Mouse (Mus musculus) bone marrow macrophage, adult 2 months (primary cell): ENCODE data around the gene Egflam. TPM values are rescaled to one million over a fixed set of nuclear protein-coding genes. Genes with fewer than 3 reads are reported as not detected.

ENCODE experiments used
- H3K27ac ChIP-seq: 2 replicates; pipeline ENCODE4 v1.5.1; 2012; ENCODE audit warnings: low read depth, low read length; ENCODE audit not compliant: insufficient read depth
- H3K4me1 ChIP-seq: 2 replicates; pipeline ENCODE4 v1.6.1; 2012; ENCODE audit warnings: low read length; ENCODE audit not compliant: control insufficient read depth, insufficient read depth
- H3K4me3 ChIP-seq: 2 replicates; pipeline ENCODE4 v1.5.1; 2012; ENCODE audit warnings: mild to moderate bottlenecking, low read length, moderate library complexity; ENCODE audit not compliant: insufficient read depth
- CTCF ChIP-seq: IDR thresholded peaks from 2 replicates; pipeline ENCODE4 v1.5.1; 2012; ENCODE audit warnings: low read depth, mild to moderate bottlenecking, low read length, moderate library complexity
- POLR2A ChIP-seq: IDR thresholded peaks from 2 replicates; pipeline ENCODE4 v1.6.1; 2012; ENCODE audit warnings: mild to moderate bottlenecking, low read depth, low read length, borderline replicate concordance
- polyA plus RNA-seq: library from polyadenylated mRNA; stranded (reverse); fragments of >200 nt; gene quantifications from 2 replicates; pipeline ENCODE4 v1.2.4, GENCODE M21; 2012; ENCODE audit not compliant: missing spikeins, insufficient read depth, insufficient read length

The Egflam gene
- polyA plus RNA-seq, 1 experiment = not detected

DNA sequence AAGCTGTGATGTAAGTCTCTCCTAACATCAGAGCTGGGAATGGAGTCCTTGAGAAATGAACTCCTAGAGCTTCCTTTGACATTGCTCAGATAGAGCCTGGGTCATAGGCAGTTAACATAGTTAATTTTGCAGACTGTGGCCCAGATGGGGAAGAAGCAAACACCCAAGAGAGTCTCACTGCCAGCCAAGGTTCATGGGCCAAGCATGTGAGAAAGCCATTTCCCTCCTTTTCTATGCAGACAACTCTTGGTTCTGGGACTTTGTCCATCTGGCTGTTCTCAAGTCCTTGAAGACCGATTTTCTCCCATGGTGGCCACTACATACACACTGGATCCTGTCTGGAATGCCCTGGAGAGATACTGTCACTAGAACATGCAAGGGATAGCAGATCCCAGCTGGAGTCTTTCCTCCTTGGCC is 45.6 kb downstream of the Egflam start:
- no peak overlapping the region for H3K27ac ChIP-seq
- H3K4me1 ChIP-seq = no peaks in the 10 kb centered on the region
- no peak for TF ChIP-seq CTCF
- no peak for TF ChIP-seq POLR2A
- H3K4me3 ChIP-seq = no peak overlapping the region

DNA sequence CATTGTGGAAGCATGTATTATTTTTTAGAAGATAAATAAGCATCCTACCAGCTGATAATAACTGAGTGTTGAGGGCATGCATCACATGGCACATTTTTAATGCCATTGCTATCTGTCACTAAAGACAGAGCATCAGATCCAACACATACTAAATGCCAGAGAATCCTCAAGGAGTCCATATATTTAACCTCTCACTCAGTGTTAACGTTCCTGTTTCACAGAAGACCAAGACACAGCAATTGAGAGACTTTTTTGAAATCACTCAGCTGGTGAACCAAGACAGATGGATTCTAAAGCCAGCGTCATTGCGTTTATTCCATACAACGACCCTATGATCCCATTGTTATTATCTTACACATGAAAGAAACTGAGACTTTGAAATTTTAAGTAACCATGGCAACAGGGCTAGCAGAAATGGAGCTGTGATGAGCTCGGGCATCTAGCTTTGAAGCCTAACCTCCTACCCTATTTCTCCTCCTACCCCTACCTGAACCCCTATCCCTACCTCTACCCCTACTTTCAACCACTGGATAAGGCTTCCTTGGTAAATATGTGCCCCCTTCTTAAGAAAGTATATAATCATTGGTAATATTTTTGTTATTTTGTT is 57.4 kb downstream of the Egflam start:
- H3K27ac ChIP-seq = no peak overlapping the region
- no peak overlapping the region for H3K4me3 ChIP-seq
- no peaks in the 10 kb centered on the region for H3K4me1 ChIP-seq
- TF ChIP-seq CTCF (no peak), POLR2A (no peak)

DNA sequence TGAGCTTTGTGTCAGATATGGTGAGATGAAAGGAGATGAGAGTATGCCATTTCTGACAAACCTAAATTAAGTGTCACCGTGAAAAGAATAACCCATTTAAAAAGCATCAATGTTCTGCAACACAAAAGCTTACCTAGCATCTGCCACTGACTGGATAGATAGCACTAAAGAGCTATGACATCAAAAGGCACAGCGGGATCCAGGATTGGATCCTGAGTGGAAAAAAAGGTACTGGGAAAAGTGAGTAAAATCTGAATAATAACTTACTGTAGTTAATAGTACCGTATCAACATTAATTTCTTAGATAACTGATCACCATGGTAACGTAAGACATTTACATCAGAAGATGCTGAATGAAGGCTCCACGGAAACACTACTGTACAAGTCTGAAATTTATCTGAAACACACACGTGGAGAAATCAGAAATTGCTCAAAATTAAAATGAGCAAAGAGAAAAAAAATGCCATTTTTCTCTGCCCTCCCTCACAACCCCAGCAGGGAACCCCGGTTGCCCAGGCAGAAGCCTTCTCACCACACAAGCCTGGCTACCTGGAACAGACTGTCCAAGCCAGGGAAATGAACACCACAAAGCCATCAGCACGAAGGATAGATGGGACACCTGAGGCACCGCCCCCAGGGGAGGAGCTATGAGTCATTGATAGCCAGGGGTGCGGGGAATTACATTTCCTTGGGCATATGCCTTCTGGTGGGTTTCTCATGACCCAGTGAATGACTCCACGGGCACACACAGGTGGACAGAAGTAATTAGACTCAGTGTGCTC is 63.5 kb downstream of the Egflam start:
- Histone ChIP-seq H3K27ac (no peak overlapping the region), H3K4me1 (no peaks in the 10 kb centered on the region), H3K4me3 (no peak overlapping the region)
- TF ChIP-seq CTCF = no peak
- TF ChIP-seq POLR2A = no peak

DNA sequence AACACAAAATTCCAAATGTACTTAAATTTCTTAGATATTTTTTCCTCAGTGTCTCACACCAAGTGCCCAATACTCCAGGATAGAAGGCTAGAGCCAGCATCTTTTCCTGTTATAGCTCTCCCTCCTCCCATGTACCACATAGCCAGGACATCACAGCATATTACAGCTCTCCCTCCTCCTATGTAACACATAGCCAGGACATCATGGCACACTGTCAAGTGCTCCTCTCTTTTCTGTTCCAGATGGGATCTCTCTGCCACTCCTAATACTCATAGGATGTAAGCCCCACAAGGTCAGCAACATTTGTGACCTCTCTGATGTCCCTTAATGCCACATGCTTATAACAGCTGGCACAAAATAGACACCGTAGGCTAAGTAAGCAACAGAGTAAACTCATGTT is 65.3 kb downstream of the Egflam start:
- TF ChIP-seq POLR2A (no peak), CTCF (no peak)
- no peak overlapping the region for H3K4me3 ChIP-seq
- no peaks in the 10 kb centered on the region for H3K4me1 ChIP-seq
- no peak overlapping the region for H3K27ac ChIP-seq

DNA sequence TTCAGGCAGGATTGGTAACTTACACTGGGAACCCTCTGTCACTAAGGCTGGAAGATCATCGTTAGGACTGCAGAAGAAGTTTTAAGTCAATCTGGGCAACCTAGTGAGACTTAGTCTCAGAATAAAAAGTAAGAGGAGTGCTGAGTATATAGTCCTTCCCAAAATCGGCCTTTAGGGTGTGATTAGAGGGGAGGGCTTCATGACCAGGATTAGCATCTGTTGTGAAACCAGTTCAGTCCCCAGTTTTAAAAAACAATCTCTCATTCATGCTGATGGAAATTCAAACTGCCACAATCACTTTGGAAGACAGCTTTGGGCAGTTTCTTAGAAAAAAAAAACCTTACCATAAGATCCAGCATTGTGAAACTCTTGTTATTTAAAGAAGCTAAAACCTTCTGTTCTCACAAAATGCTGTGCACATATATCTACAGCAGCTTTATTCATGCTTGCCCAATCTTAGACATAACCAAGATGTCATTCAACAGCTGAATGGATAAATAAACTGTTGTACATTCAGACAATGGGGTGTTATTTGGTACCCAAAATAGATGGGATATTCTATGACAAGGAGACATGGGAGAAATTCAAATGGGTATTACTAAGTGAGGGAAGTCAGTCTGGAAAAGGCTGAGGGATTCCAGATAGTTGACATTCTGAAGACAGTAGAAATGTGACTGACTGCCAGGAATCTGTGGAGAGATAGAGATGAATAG is 75.4 kb downstream of the Egflam start:
- TF ChIP-seq CTCF = no peak
- TF ChIP-seq POLR2A = no peak
- H3K4me1 ChIP-seq = no peaks in the 10 kb centered on the region
- no peak overlapping the region for H3K4me3 ChIP-seq
- no peak overlapping the region for H3K27ac ChIP-seq

DNA sequence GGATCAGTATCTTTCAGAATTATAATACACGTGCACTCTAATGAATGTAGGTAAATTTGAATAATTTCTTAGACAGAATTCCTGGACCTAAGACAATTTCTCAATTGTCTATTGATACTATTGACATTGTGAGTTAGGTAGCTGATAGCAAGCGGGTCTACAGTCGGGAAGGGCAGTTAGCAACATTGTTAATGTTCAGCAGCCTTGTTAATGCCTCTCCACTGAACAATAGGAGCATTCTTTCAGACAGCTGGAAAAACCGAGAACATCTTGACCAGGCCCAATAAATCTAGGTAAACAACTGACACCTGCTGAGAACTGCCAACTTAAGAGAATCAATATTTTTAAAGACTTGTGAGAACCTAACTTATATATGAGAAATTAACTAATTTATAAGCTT is 77.3 kb downstream of the Egflam start:
- no peak overlapping the region for H3K4me3 ChIP-seq
- no peak for TF ChIP-seq CTCF
- TF ChIP-seq POLR2A = no peak
- no peaks in the 10 kb centered on the region for H3K4me1 ChIP-seq
- no peak overlapping the region for H3K27ac ChIP-seq

DNA sequence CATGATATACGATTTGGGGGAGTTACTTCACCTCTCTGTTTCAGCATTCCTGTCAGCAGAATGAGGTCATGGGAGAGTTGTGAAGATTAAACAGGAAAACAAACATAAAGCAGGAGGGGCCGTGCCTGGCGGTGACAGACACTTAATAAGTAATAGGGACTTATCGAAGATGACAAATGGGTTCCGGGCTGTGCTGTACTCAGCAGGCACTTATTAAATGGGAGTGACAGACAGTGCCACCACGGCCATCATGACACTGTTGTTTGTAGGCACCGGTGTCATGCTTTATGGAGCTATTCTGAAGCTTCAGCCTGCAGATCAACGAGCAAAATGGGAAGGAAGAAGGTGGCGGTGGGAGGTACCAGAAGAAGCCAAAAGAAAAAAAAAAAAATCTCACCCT is 82.7 kb downstream of the Egflam start:
- no peak for TF ChIP-seq CTCF
- TF ChIP-seq POLR2A = no peak
- H3K4me1 ChIP-seq = no peaks in the 10 kb centered on the region
- no peak overlapping the region for H3K27ac ChIP-seq
- no peak overlapping the region for H3K4me3 ChIP-seq

DNA sequence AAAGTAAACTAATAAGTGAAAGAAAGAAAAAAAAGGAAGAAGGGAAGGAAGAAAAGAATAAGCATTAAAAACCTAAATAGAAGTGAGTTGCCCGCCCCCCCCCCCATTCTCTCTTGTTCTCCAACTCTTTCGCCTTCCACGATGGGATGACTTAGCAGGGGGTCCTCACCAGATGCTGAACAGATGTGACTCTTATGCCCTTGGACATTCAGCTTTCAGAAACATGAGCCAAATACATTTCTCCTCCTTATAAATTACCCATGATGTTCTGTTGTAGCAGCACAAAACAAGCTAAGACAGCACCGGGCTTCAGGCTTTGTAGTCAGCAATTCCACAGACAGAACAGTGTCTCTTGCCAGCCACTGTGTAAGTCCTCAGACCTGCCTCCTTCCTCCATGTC is 89.5 kb downstream of the Egflam start:
- Histone ChIP-seq H3K27ac (no peak overlapping the region), H3K4me3 (no peak overlapping the region), H3K4me1 (no peaks in the 10 kb centered on the region)
- TF ChIP-seq CTCF (no peak), POLR2A (no peak)

DNA sequence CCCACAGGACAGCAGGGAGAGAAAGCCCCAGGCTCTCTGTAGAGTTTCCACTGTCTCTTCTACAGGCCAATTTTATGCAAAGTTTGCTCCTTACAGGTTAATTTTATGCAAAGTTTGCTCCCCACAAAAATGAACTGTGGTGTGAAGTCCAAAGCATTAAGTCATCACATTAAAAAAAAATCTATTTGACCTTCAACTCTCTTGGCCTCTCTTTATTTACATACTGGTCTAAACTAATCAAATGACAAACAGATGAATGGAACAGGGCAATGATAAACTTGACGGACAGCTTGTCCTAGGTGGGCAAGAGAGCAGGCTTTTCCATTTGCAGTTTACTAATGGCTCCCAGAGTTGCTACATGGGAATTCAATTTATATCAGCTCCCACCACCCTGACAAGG is 98.3 kb downstream of the Egflam start:
- no peak overlapping the region for H3K4me3 ChIP-seq
- TF ChIP-seq CTCF = no peak
- no peak for TF ChIP-seq POLR2A
- H3K4me1 ChIP-seq = no peaks in the 10 kb centered on the region
- no peak overlapping the region for H3K27ac ChIP-seq

DNA sequence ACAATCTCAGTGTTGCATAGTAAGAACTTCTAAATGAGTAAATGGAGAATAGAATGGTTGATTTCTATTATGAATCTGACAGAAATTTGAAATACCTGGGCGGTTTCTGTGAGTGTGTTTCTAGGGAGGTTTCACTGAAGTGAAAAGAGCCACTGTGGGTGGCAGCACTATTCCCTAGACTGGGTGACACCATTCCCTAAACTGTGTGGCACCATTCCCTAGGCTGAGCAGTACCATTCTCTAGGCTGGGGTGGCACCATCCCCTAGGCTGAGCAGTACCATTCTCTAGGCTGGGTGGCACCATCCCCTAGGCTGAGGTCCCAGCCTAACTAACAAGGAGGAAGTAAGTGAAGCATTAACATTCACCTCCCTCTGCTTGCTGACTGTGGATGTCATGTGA is 103.0 kb downstream of the Egflam start:
- no peak overlapping the region for H3K4me3 ChIP-seq
- TF ChIP-seq POLR2A (no peak), CTCF (no peak)
- H3K27ac ChIP-seq = no peak overlapping the region

More for the DNA sequence above, 103.0 kb downstream of the Egflam start:
- no peaks in the 10 kb centered on the region for H3K4me1 ChIP-seq
